Mouse (Mus musculus) forebrain, embryonic 15.5 days (tissue): ENCODE measurements at regions not wholly inside any gene's neighbourhood (a gene's known extent, or its start where the extent isn't known, plus 50 kb on each side); places are given as distances from the start of the nearest gene placed in this dataset.

ENCODE experiments used
- ATAC-seq: fragments of 200-750 bp; cut with Nextera tagmentation; replicated peaks from 2 replicates; pipeline ENCODE4 v1.8.0; 2017; ENCODE audit warnings: mild to moderate bottlenecking, moderate TSS enrichment, moderate library complexity
- H3K27ac ChIP-seq: fragments of 300-500 bp; sonication (generic); replicated peaks from 2 replicates; pipeline ENCODE4 v1.5.1; 2015; ENCODE audit warnings: mild to moderate bottlenecking, inconsistent platforms
- H3K27me3 ChIP-seq: fragments of 300-500 bp; sonication (generic); 2 replicates; pipeline ENCODE4 v1.6.1; 2015; ENCODE audit warnings: inconsistent platforms
- H3K36me3 ChIP-seq: fragments of 300-500 bp; sonication (generic); 2 replicates; pipeline ENCODE4 v1.6.1; 2015; ENCODE audit warnings: mild to moderate bottlenecking, inconsistent platforms
- H3K4me1 ChIP-seq: fragments of 300-500 bp; sonication (generic); 2 replicates; pipeline ENCODE4 v1.6.1; 2015; ENCODE audit warnings: inconsistent platforms
- H3K4me2 ChIP-seq: fragments of 300-500 bp; sonication (generic); replicated peaks from 2 replicates; pipeline ENCODE4 v1.6.1; 2015; ENCODE audit warnings: mild to moderate bottlenecking, inconsistent platforms
- H3K4me3 ChIP-seq: fragments of 300-500 bp; sonication (generic); 2 replicates; pipeline ENCODE4 v1.5.1; 2015; ENCODE audit warnings: mild to moderate bottlenecking, inconsistent platforms
- H3K9ac ChIP-seq: fragments of 300-500 bp; sonication (generic); replicated peaks from 2 replicates; pipeline ENCODE4 v1.6.1; 2015; ENCODE audit warnings: mild to moderate bottlenecking, inconsistent platforms
- H3K9me3 ChIP-seq: fragments of 300-500 bp; sonication (generic); 2 replicates; pipeline ENCODE4 v1.6.1; 2016; ENCODE audit warnings: inconsistent platforms
- WGBS: fragments of 180-500 bp; shearing (Covaris S2); methylation state at CpG from one replicate; pipeline ENCODE4 v1.1.7; 2015; ENCODE audit warnings: mixed read lengths; 5-methylcytosine and 5-hydroxymethylcytosine counted together

- H3K27ac ChIP-seq = no peak overlapping the region
- WGBS = 74% methylated on average over 2 of the region's 2 CpGs
- no peak overlapping the region for H3K4me3 ChIP-seq
- H3K36me3 ChIP-seq = no peaks in the 10 kb centered on the region
- H3K9me3 ChIP-seq = no peaks in the 10 kb centered on the region
- no peaks in the 10 kb centered on the region for H3K4me1 ChIP-seq
- H3K9ac ChIP-seq = no peak overlapping the region
- H3K27me3 ChIP-seq = no peaks in the 10 kb centered on the region
- ATAC-seq = no peak
- H3K4me2 ChIP-seq = no peak overlapping the region
Measured at GRCm38 (mm10) chr1:57032407-57032806, 54.0 kb upstream of the Satb2 start.

- Histone ChIP-seq H3K9me3 (no peaks in the 10 kb centered on the region), H3K27me3 (no peaks in the 10 kb centered on the region), H3K9ac (no peak overlapping the region), H3K36me3 (no peaks in the 10 kb centered on the region), H3K4me1 (no peaks in the 10 kb centered on the region), H3K4me3 (no peak overlapping the region), H3K4me2 (no peak overlapping the region), H3K27ac (no peak overlapping the region)
- ATAC-seq = no peak
- 69% methylated on average over 2 of the region's 2 CpGs for WGBS
Measured at GRCm38 (mm10) chr1:57033244-57033643, 54.8 kb upstream of the Satb2 start.

GRCm38 (mm10) chr1:57034411-57034810, 56.0 kb upstream of the Satb2 start:
- ATAC-seq = no peak
- Histone ChIP-seq H3K9me3 (no peaks in the 10 kb centered on the region), H3K9ac (no peak overlapping the region), H3K36me3 (no peaks in the 10 kb centered on the region), H3K27ac (no peak overlapping the region), H3K4me2 (no peak overlapping the region), H3K4me1 (no peaks in the 10 kb centered on the region), H3K27me3 (no peaks in the 10 kb centered on the region), H3K4me3 (no peak overlapping the region)
- WGBS = 68% methylated on average over 6 of the region's 6 CpGs

GRCm38 (mm10) chr1:57036382-57036781, 57.9 kb upstream of the Satb2 start:
- WGBS = 84% methylated on average over 3 of the region's 3 CpGs
- no peak for ATAC-seq
- Histone ChIP-seq H3K4me1 (peaks cover 8% of the 10 kb centered on the region), H3K4me2 (no peak overlapping the region), H3K9me3 (no peaks in the 10 kb centered on the region), H3K36me3 (no peaks in the 10 kb centered on the region), H3K27ac (no peak overlapping the region), H3K27me3 (no peaks in the 10 kb centered on the region), H3K9ac (no peak overlapping the region), H3K4me3 (no peak overlapping the region)

GRCm38 (mm10) chr1:57040201-57040600, 61.8 kb upstream of the Satb2 start:
- Histone ChIP-seq H3K27ac (peak overlapping the region; percentile 38), H3K4me3 (no peak overlapping the region)

GRCm38 (mm10) chr1:57041578-57041977, 63.1 kb upstream of the Satb2 start:
- Histone ChIP-seq H3K4me1 (peaks cover 8% of the 10 kb centered on the region), H3K9ac (no peak overlapping the region), H3K9me3 (no peaks in the 10 kb centered on the region), H3K27ac (no peak overlapping the region), H3K36me3 (no peaks in the 10 kb centered on the region), H3K27me3 (no peaks in the 10 kb centered on the region), H3K4me2 (no peak overlapping the region), H3K4me3 (no peak overlapping the region)
- ATAC-seq = no peak

More at GRCm38 (mm10) chr1:57040201-57040600, 61.8 kb upstream of the Satb2 start:
- 31% methylated on average over 8 of the region's 8 CpGs for WGBS
- H3K36me3 ChIP-seq = no peaks in the 10 kb centered on the region
- ATAC-seq = peak; percentile 94
- no peak overlapping the region for H3K9ac ChIP-seq
- no peaks in the 10 kb centered on the region for H3K9me3 ChIP-seq
- peaks cover 8% of the 10 kb centered on the region for H3K4me1 ChIP-seq
- H3K4me2 ChIP-seq = no peak overlapping the region; the same call in 1 of the 2 replicates
- H3K27me3 ChIP-seq = no peaks in the 10 kb centered on the region

GRCm38 (mm10) chr1:57053836-57054235, 75.4 kb upstream of the Satb2 start:
- 77% methylated on average over 4 of the region's 4 CpGs for WGBS
- Histone ChIP-seq H3K4me3 (no peak overlapping the region), H3K4me2 (no peak overlapping the region), H3K27me3 (no peaks in the 10 kb centered on the region), H3K9me3 (no peaks in the 10 kb centered on the region), H3K9ac (no peak overlapping the region), H3K36me3 (no peaks in the 10 kb centered on the region), H3K4me1 (no peaks in the 10 kb centered on the region), H3K27ac (no peak overlapping the region)
- ATAC-seq = no peak

- ATAC-seq = no peak
- H3K9ac ChIP-seq = no peak overlapping the region
- H3K4me2 ChIP-seq = no peak overlapping the region
- no peaks in the 10 kb centered on the region for H3K9me3 ChIP-seq
- 80% methylated on average over 9 of the region's 9 CpGs for WGBS
- no peaks in the 10 kb centered on the region for H3K36me3 ChIP-seq
- no peak overlapping the region for H3K27ac ChIP-seq
- H3K27me3 ChIP-seq = no peaks in the 10 kb centered on the region
- H3K4me3 ChIP-seq = no peak overlapping the region
- H3K4me1 ChIP-seq = no peaks in the 10 kb centered on the region
Measured at GRCm38 (mm10) chr1:57055976-57056375, 77.5 kb upstream of the Satb2 start.

- Histone ChIP-seq H3K9me3 (no peaks in the 10 kb centered on the region), H3K4me3 (no peak overlapping the region), H3K4me2 (no peak overlapping the region), H3K27ac (no peak overlapping the region), H3K4me1 (no peaks in the 10 kb centered on the region), H3K27me3 (no peaks in the 10 kb centered on the region), H3K9ac (no peak overlapping the region), H3K36me3 (no peaks in the 10 kb centered on the region)
- 39% methylated on average over 3 of the region's 3 CpGs for WGBS
- no peak for ATAC-seq
Measured at GRCm38 (mm10) chr1:57059216-57059615, 80.8 kb upstream of the Satb2 start.

GRCm38 (mm10) chr1:57075221-57075620, 96.8 kb upstream of the Satb2 start:
- H3K27ac ChIP-seq = no peak overlapping the region
- H3K4me2 ChIP-seq = no peak overlapping the region
- H3K4me3 ChIP-seq = no peak overlapping the region
- WGBS = 78% methylated on average over 3 of the region's 3 CpGs
- no peak for ATAC-seq
- no peak overlapping the region for H3K9ac ChIP-seq
- H3K36me3 ChIP-seq = no peaks in the 10 kb centered on the region
- no peaks in the 10 kb centered on the region for H3K9me3 ChIP-seq
- H3K27me3 ChIP-seq = no peaks in the 10 kb centered on the region
- H3K4me1 ChIP-seq = no peaks in the 10 kb centered on the region

- H3K27me3 ChIP-seq = no peaks in the 10 kb centered on the region
- H3K4me1 ChIP-seq = 0 out of 2 replicates have a peak, but pooled peaks cover under 1% of the 10 kb centered on the region
- no peak overlapping the region for H3K9ac ChIP-seq
- no peaks in the 10 kb centered on the region for H3K36me3 ChIP-seq
- H3K4me3 ChIP-seq = no peak overlapping the region
- H3K4me2 ChIP-seq = no peak overlapping the region
- ATAC-seq = no peak
- 57% methylated on average over 8 of the region's 8 CpGs for WGBS
- no peaks in the 10 kb centered on the region for H3K9me3 ChIP-seq
- no peak overlapping the region for H3K27ac ChIP-seq
Measured at GRCm38 (mm10) chr1:57076696-57077095, 98.2 kb upstream of the Satb2 start.

GRCm38 (mm10) chr1:57080306-57080705, 101.9 kb upstream of the Satb2 start:
- no peak for ATAC-seq
- Histone ChIP-seq H3K27ac (no peak overlapping the region), H3K4me2 (no peak overlapping the region), H3K36me3 (no peaks in the 10 kb centered on the region), H3K4me3 (no peak overlapping the region), H3K4me1 (peaks cover 16% of the 10 kb centered on the region), H3K27me3 (no peaks in the 10 kb centered on the region), H3K9me3 (no peaks in the 10 kb centered on the region), H3K9ac (no peak overlapping the region)
- 74% methylated on average over 4 of the region's 4 CpGs for WGBS

- 13% methylated on average over 17 of the region's 17 CpGs for WGBS
- H3K4me3 ChIP-seq = peak overlapping the region; percentile 8
Measured at GRCm38 (mm10) chr1:57083134-57083533, 104.7 kb upstream of the Satb2 start.

More at GRCm38 (mm10) chr1:57083134-57083533, 104.7 kb upstream of the Satb2 start:
- Histone ChIP-seq H3K9me3 (no peaks in the 10 kb centered on the region), H3K4me1 (peaks cover 16% of the 10 kb centered on the region), H3K9ac (no peak overlapping the region), H3K27me3 (no peaks in the 10 kb centered on the region), H3K36me3 (no peaks in the 10 kb centered on the region), H3K4me2 (peak overlapping the region; percentile 30), H3K27ac (peak overlapping the region; percentile 68)
- peak; percentile 85 for ATAC-seq
